Mouse (Mus musculus) spleen, adult 2 months (tissue): ENCODE measurements around the gene Elf2.
"Not testable (repeated sequence)": the region's sequence is repeated elsewhere in the genome, so short reads cannot be mapped to it uniquely, and the experiment has no call there.

Source experiments
- CTCF ChIP-seq: fragments of 200-500 bp; IDR thresholded peaks from 2 replicates; pipeline ENCODE4 v1.5.1; 2011; ENCODE audit warnings: mild to moderate bottlenecking, inconsistent platforms; ENCODE audit not compliant: insufficient read depth, insufficient read length, insufficient replicate concordance; ENCODE audit errors: extremely low read depth
- POLR2A ChIP-seq: fragments of 200-500 bp; IDR thresholded peaks from 2 replicates; pipeline ENCODE4 v1.6.1; 2011; ENCODE audit warnings: low read depth, low read length, inconsistent platforms

DNA sequence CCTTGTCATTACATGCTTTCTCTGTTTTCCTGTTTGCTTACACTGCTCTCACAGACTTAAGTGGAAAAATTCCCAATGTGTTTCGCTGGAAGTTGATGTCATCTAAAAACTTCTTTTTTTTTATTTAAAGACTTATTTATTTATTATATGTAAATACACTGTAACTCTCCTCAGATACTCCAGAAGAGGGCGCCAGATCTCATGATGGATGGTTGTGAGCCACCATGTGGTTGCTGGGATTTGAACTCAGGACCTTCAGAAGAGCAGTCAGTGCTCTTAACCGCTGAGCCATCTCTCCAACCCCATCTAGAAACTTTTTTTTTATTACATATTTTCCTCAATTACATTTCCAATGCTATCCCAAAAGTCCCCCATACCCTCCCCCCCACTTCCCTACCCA lies 22.4 kb downstream of the Elf2 start:
- not testable (repeated sequence) for TF ChIP-seq POLR2A, CTCF
